Mouse (Mus musculus): ENCODE measurements around the gene Clcn6.

DNA sequence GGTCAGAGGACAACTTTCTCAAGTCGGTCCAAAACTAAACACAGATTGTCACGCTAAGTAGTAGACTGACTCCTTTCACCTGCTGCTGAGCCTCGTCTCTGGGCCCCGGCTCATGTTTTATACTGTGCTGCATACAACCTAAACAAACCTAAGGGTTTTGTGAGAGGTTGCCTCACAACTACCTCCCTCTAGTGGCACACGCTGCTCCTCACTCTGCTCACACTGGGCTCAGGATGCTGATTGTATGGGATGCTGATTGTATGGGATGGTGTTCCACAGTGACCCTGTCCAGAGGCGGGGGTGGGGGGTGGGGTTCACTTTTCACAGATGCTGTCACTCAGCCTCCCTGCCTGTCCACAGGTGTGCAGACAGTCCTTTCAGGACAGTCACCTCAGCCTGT is 40.6 kb upstream of the Clcn6 start:
- no peak for TF ChIP-seq ZC3H11A (IDR thresholded peaks at IDR 0.05; ENCODE audit: borderline replicate concordance, low read depth, low read length)
- no peak for TF ChIP-seq CHD2 (IDR thresholded peaks at IDR 0.05; ENCODE audit: low read depth, low read length)
